Mouse (Mus musculus): ENCODE results near the gene Chrna4. TPM values are rescaled to one million over a fixed set of nuclear protein-coding genes. Genes with fewer than 3 reads are reported as not detected.

The Chrna4 gene
- polyA plus RNA-seq, 1 experiment, result 0.91 TPM

GRCm38 (mm10) chr2:181008339-181008738, 35.0 kb downstream of the Chrna4 start:
- Histone ChIP-seq H3K36me3 (ENCODE audit: control insufficient read depth, insufficient read depth, low read length) (no peaks in the 10 kb centered on the region), H3K27ac (ENCODE audit: control insufficient read depth, insufficient read depth, low read depth, low read length) (no peak overlapping the region), H3K4me1 (ENCODE audit: control insufficient read depth, insufficient read depth, low read length) (no peaks in the 10 kb centered on the region), H3K4me3 (ENCODE audit: control insufficient read depth, low read depth, low read length) (no peak overlapping the region), H3K27me3 (ENCODE audit: control insufficient read depth, insufficient read depth, low read length) (no peaks in the 10 kb centered on the region)
- TF ChIP-seq CTCF (IDR thresholded peaks at IDR 0.05; ENCODE audit: control insufficient read depth, insufficient read depth, insufficient replicate concordance, low read depth, low read length) (no peak), POLR2A (IDR thresholded peaks at IDR 0.05; ENCODE audit: control insufficient read depth, low read depth, low read length) (no peak)

GRCm38 (mm10) chr2:181007054-181007453, 36.3 kb downstream of the Chrna4 start:
- H3K27me3 ChIP-seq (ENCODE audit: control insufficient read depth, insufficient read depth, low read length), result no peaks in the 10 kb centered on the region
- H3K4me3 ChIP-seq (ENCODE audit: control insufficient read depth, low read depth, low read length), result no peak overlapping the region
- H3K27ac ChIP-seq (ENCODE audit: control insufficient read depth, insufficient read depth, low read depth, low read length), result no peak overlapping the region
- H3K36me3 ChIP-seq (ENCODE audit: control insufficient read depth, insufficient read depth, low read length), result no peaks in the 10 kb centered on the region
- TF ChIP-seq POLR2A (IDR thresholded peaks at IDR 0.05; ENCODE audit: control insufficient read depth, low read depth, low read length) (no peak), CTCF (IDR thresholded peaks at IDR 0.05; ENCODE audit: control insufficient read depth, insufficient read depth, insufficient replicate concordance, low read depth, low read length) (no peak)
- H3K4me1 ChIP-seq (ENCODE audit: control insufficient read depth, insufficient read depth, low read length), result no peaks in the 10 kb centered on the region

DNA sequence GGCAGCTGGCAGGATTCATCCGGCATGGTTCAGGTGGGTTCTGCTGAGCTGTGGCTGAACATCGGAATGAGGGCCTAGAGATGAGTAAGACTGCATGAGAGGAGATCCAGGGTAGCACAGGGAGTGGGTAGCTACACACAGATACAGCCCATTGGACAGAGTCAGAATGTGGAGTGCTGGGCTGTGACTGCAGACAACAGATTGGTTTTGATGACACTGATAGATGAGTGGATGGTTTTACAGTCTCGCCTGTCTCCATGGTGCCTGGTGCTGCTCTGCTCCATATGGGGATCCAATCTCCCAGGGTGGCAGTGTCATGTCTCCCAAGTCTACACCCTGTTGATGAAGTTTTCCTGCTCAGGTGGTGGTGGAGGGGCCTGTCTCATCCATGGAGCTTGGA, 46.4 kb downstream of the Chrna4 start:
- TF ChIP-seq POLR2A (IDR thresholded peaks at IDR 0.05; ENCODE audit: control insufficient read depth, low read depth, low read length) (no peak), CTCF (IDR thresholded peaks at IDR 0.05; ENCODE audit: control insufficient read depth, insufficient read depth, insufficient replicate concordance, low read depth, low read length) (no peak)
- Histone ChIP-seq H3K36me3 (ENCODE audit: control insufficient read depth, insufficient read depth, low read length) (no peaks in the 10 kb centered on the region; the same call in 1 of the 2 replicates), H3K27ac (ENCODE audit: control insufficient read depth, insufficient read depth, low read depth, low read length) (no peak overlapping the region), H3K4me3 (ENCODE audit: control insufficient read depth, low read depth, low read length) (no peak overlapping the region), H3K4me1 (ENCODE audit: control insufficient read depth, insufficient read depth, low read length) (no peaks in the 10 kb centered on the region), H3K27me3 (ENCODE audit: control insufficient read depth, insufficient read depth, low read length) (no peaks in the 10 kb centered on the region)

DNA sequence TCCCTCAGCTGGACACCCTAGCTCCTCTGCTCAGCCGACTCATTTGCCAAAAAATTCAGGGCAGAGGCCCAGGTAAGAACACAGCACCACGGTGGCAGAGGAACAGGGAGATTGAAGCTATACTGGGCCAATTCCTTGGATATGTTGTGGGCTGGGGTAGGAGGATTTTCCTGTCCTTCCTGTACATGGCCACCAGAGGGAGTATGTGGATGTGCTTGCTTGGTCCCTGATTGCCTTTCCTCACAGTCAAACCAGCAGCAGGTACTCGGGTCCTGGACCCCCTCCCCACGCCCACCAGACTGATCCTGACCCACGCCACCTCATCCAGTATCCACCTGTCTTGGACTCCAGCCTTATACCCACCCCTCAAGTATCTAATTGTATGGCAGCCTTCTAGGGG, 46.9 kb downstream of the Chrna4 start:
- Histone ChIP-seq H3K36me3 (ENCODE audit: control insufficient read depth, insufficient read depth, low read length) (no peaks in the 10 kb centered on the region; the same call in 1 of the 2 replicates), H3K27me3 (ENCODE audit: control insufficient read depth, insufficient read depth, low read length) (no peaks in the 10 kb centered on the region), H3K4me1 (ENCODE audit: control insufficient read depth, insufficient read depth, low read length) (no peaks in the 10 kb centered on the region), H3K4me3 (ENCODE audit: control insufficient read depth, low read depth, low read length) (no peak overlapping the region), H3K27ac (ENCODE audit: control insufficient read depth, insufficient read depth, low read depth, low read length) (no peak overlapping the region)
- TF ChIP-seq CTCF (IDR thresholded peaks at IDR 0.05; ENCODE audit: control insufficient read depth, insufficient read depth, insufficient replicate concordance, low read depth, low read length) (peak; percentile 72; the same call in 1 of the 2 replicates), POLR2A (IDR thresholded peaks at IDR 0.05; ENCODE audit: control insufficient read depth, low read depth, low read length) (no peak)

GRCm38 (mm10) chr2:180995457-180995856, 47.9 kb downstream of the Chrna4 start:
- H3K27me3 ChIP-seq (ENCODE audit: control insufficient read depth, insufficient read depth, low read length), result no peaks in the 10 kb centered on the region
- H3K36me3 ChIP-seq (ENCODE audit: control insufficient read depth, insufficient read depth, low read length), result no peaks in the 10 kb centered on the region; the same call in 1 of the 2 replicates
- no peak for TF ChIP-seq POLR2A (IDR thresholded peaks at IDR 0.05; ENCODE audit: control insufficient read depth, low read depth, low read length)
- no peak for TF ChIP-seq CTCF (IDR thresholded peaks at IDR 0.05; ENCODE audit: control insufficient read depth, insufficient read depth, insufficient replicate concordance, low read depth, low read length)
- no peak overlapping the region for H3K27ac ChIP-seq (ENCODE audit: control insufficient read depth, insufficient read depth, low read depth, low read length)
- H3K4me1 ChIP-seq (ENCODE audit: control insufficient read depth, insufficient read depth, low read length), result no peaks in the 10 kb centered on the region
- H3K4me3 ChIP-seq (ENCODE audit: control insufficient read depth, low read depth, low read length), result no peak overlapping the region

DNA sequence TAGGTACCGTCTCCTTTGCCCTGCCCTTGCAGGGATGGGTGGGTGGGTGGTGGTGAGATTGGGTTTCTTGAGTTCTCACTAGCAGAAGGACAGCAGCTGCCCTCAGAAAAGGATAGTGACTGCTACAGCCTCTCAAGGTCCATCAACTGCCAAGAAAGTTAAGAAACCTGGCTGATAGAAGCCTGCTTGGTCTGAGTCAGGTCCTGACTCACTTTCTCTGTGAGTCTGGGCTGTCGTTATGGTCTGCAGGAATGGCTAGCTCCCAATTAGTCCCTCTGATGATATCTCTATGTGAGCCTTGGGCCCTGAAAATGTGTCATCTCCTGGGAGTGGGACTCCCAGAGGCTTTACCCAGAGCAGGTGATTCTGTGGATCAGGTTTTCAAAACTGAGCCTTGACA, 49.0 kb downstream of the Chrna4 start:
- H3K36me3 ChIP-seq (ENCODE audit: control insufficient read depth, insufficient read depth, low read length), result no peaks in the 10 kb centered on the region; the same call in 1 of the 2 replicates
- H3K27ac ChIP-seq (ENCODE audit: control insufficient read depth, insufficient read depth, low read depth, low read length), result no peak overlapping the region
- H3K4me3 ChIP-seq (ENCODE audit: control insufficient read depth, low read depth, low read length), result no peak overlapping the region
- H3K27me3 ChIP-seq (ENCODE audit: control insufficient read depth, insufficient read depth, low read length), result no peaks in the 10 kb centered on the region
- TF ChIP-seq POLR2A (IDR thresholded peaks at IDR 0.05; ENCODE audit: control insufficient read depth, low read depth, low read length) (no peak), CTCF (IDR thresholded peaks at IDR 0.05; ENCODE audit: control insufficient read depth, insufficient read depth, insufficient replicate concordance, low read depth, low read length) (no peak)
- H3K4me1 ChIP-seq (ENCODE audit: control insufficient read depth, insufficient read depth, low read length), result no peaks in the 10 kb centered on the region

DNA sequence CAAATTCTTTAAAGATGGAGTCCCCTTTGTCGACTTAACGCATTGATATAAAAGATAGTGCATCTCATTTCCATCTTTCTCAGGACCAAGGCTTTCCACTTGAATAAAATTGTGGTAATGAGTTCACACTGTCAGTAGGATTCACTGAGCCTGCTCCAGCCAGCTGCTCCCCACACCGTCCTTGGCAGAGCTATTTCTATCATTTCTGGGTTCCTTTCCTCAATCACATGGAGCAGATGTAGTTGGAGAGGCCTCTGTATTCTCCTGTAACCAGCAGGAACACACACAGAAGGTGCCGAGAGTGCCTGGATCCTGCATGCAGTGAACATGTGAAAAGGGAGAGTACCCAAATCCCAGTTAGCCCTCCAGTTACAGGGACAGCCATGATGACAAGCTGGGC, 53.0 kb downstream of the Chrna4 start:
- no peaks in the 10 kb centered on the region for H3K27me3 ChIP-seq (ENCODE audit: control insufficient read depth, insufficient read depth, low read length)
- H3K36me3 ChIP-seq (ENCODE audit: control insufficient read depth, insufficient read depth, low read length), result no peaks in the 10 kb centered on the region
- no peak overlapping the region for H3K27ac ChIP-seq (ENCODE audit: control insufficient read depth, insufficient read depth, low read depth, low read length)
- H3K4me3 ChIP-seq (ENCODE audit: control insufficient read depth, low read depth, low read length), result no peak overlapping the region
- TF ChIP-seq CTCF (IDR thresholded peaks at IDR 0.05; ENCODE audit: control insufficient read depth, insufficient read depth, insufficient replicate concordance, low read depth, low read length), result no peak
- no peak for TF ChIP-seq POLR2A (IDR thresholded peaks at IDR 0.05; ENCODE audit: control insufficient read depth, low read depth, low read length)
- no peaks in the 10 kb centered on the region for H3K4me1 ChIP-seq (ENCODE audit: control insufficient read depth, insufficient read depth, low read length)

DNA sequence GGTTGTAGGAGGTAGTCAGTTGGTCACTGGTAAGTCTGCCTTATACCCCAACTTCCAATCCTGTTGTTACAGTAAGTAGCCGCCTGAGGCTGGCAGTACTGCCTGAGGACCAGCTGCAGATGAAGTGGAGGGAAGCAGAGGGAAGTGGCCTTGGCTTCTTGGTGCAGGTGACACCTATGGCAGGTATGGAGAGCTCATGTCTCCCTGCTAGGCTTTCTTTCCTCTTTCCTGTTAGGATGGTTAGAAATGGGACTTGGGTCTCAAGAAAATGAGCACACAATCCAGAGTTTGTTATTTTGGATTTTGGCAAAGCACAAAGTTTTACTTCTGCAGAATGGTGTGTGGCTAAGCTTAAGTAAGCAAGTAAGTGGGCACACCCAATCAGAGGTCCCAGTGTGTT, 54.4 kb downstream of the Chrna4 start:
- H3K27me3 ChIP-seq (ENCODE audit: control insufficient read depth, insufficient read depth, low read length), result no peaks in the 10 kb centered on the region
- no peak overlapping the region for H3K27ac ChIP-seq (ENCODE audit: control insufficient read depth, insufficient read depth, low read depth, low read length)
- no peaks in the 10 kb centered on the region for H3K4me1 ChIP-seq (ENCODE audit: control insufficient read depth, insufficient read depth, low read length)
- no peaks in the 10 kb centered on the region for H3K36me3 ChIP-seq (ENCODE audit: control insufficient read depth, insufficient read depth, low read length)
- no peak overlapping the region for H3K4me3 ChIP-seq (ENCODE audit: control insufficient read depth, low read depth, low read length)
- TF ChIP-seq POLR2A (IDR thresholded peaks at IDR 0.05; ENCODE audit: control insufficient read depth, low read depth, low read length), result no peak
- TF ChIP-seq CTCF (IDR thresholded peaks at IDR 0.05; ENCODE audit: control insufficient read depth, insufficient read depth, insufficient replicate concordance, low read depth, low read length), result no peak

Data from testis, adult 2 months (tissue).